Mouse (Mus musculus) layer of hippocampus, adult 9-10 months (tissue): ENCODE data around the gene Ehbp1.

Source experiments
- DNase-seq: peaks from one replicate; pipeline ENCODE4 v3.0.0; 2022; ENCODE audit warnings: low spot score

Gene Ehbp1

GRCm38 (mm10) chr11:22055908-22056307 is 286.2 kb downstream of the Ehbp1 start:
- no peak for DNase-seq

- DNase-seq: no peak
Observed at GRCm38 (mm10) chr11:22053034-22053668, 288.9 kb downstream of the Ehbp1 start.

- no peak for DNase-seq
Observed at GRCm38 (mm10) chr11:22050864-22051263, 291.2 kb downstream of the Ehbp1 start.

- DNase-seq: no peak
Observed at GRCm38 (mm10) chr11:22039854-22040426, 302.2 kb downstream of the Ehbp1 start.

- DNase-seq: no peak
Observed at GRCm38 (mm10) chr11:22034564-22035105, 307.5 kb downstream of the Ehbp1 start.

GRCm38 (mm10) chr11:22033582-22033981 is 308.5 kb downstream of the Ehbp1 start:
- no peak for DNase-seq

GRCm38 (mm10) chr11:22020602-22021001 is 321.5 kb downstream of the Ehbp1 start:
- DNase-seq: no peak

- no peak for DNase-seq
Observed at GRCm38 (mm10) chr11:22017444-22017843, 324.6 kb downstream of the Ehbp1 start.

- no peak for DNase-seq
Observed at GRCm38 (mm10) chr11:22016341-22016740, 325.8 kb downstream of the Ehbp1 start.

GRCm38 (mm10) chr11:22008817-22009216 is 333.3 kb downstream of the Ehbp1 start:
- DNase-seq: no peak

- DNase-seq: no peak
Observed at GRCm38 (mm10) chr11:22008129-22008596, 333.9 kb downstream of the Ehbp1 start.

GRCm38 (mm10) chr11:22007781-22008110 is 334.3 kb downstream of the Ehbp1 start:
- DNase-seq: no peak

- DNase-seq: no peak
Observed at GRCm38 (mm10) chr11:22007088-22007780, 334.9 kb downstream of the Ehbp1 start.

GRCm38 (mm10) chr11:22006471-22007087 is 335.5 kb downstream of the Ehbp1 start:
- no peak for DNase-seq

GRCm38 (mm10) chr11:22005281-22005870 is 336.7 kb downstream of the Ehbp1 start:
- no peak for DNase-seq

- DNase-seq: no peak
Observed at GRCm38 (mm10) chr11:22004331-22004841, 337.7 kb downstream of the Ehbp1 start.

GRCm38 (mm10) chr11:22003341-22003981 is 338.6 kb downstream of the Ehbp1 start:
- DNase-seq: no peak

GRCm38 (mm10) chr11:22002783-22003340 is 339.2 kb downstream of the Ehbp1 start, which contains the start of gene Otx1:
TSS of gene Otx1 (minus strand) at chr11:22002897.
- DNase-seq: no peak

GRCm38 (mm10) chr11:22002062-22002782 is 339.9 kb downstream of the Ehbp1 start:
- DNase-seq: no peak

- DNase-seq: no peak
Observed at GRCm38 (mm10) chr11:22001321-22002061, 340.6 kb downstream of the Ehbp1 start.
